Mouse (Mus musculus) layer of hippocampus, adult 18-20 months (tissue): ENCODE results near the gene Efhd1. TPM values are rescaled to one million over a fixed set of nuclear protein-coding genes. Genes with fewer than 3 reads are reported as not detected.

Experiments
- DNase-seq, 2 experiments: peaks; one replicate each; pipeline ENCODE4 v3.0.0; 2022; ENCODE audit warnings: low spot score in 2 of 2
- total RNA-seq, 2 experiments: library from RNA; stranded (reverse); gene quantifications; 2 replicates each; pipeline ENCODE4 v1.2.3; 2021

Efhd1 gene
- total RNA-seq, 2 experiments from 2014 or later: 19.1 to 20.0 TPM

DNA sequence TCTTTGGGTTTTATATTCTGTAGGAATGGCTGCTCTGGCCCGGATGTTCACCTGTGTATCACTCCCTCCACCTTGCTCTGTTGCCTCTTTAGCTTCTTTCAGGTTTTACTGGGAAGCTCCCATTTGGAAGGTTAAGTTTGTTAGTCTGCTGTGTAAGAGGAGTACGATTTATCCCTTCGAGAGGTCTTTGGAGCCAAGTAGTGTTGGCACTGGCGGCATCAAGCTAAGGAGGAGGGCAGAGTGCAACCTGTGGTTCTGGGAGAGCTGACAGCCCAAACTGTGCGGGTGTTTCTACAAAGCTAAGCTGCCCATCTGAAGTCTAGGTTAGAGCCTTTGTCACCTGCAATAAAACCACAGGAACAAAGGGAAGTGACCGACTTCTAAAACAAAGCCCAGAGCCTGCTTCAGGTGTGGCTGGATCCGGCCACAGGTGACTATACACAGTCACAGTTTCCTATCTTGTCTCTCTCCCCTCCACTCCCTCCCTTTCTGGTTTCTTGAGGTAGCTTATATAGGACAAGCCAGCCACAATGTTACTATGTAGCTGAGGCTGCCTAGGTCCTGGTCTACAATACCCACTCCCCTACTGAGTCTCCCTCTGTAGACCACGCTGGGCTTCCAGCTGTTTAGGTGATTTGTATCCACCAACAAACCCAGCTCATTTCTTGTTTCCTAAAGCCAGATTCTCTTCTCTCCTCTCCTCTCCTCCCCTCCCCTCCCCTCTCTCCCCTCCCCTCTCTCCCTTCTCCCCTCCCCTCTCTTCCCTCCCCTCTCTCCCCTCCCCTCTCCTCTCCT is 2.3 kb downstream of the Efhd1 start:
- no peak for DNase-seq

DNA sequence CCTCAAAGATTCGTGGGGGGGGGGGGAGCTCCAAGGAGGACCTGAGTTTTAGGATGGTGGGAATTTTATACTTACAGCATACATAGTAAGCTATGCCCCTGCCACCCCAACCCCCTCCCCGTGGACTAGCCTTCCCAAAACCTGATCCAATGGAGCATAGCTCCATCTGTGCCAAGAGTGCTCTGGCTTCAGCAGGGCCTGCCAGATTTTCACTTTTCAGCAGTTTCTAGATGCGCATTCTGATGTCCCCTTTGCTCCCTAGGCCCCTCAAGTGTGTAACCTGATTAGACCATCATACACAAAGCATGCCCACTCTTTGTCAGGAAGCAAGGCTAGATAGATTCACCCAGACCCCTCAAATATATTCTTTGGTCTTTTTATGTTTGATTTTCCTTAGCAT is 6.0 kb downstream of the Efhd1 start:
- DNase-seq: no peak

DNA sequence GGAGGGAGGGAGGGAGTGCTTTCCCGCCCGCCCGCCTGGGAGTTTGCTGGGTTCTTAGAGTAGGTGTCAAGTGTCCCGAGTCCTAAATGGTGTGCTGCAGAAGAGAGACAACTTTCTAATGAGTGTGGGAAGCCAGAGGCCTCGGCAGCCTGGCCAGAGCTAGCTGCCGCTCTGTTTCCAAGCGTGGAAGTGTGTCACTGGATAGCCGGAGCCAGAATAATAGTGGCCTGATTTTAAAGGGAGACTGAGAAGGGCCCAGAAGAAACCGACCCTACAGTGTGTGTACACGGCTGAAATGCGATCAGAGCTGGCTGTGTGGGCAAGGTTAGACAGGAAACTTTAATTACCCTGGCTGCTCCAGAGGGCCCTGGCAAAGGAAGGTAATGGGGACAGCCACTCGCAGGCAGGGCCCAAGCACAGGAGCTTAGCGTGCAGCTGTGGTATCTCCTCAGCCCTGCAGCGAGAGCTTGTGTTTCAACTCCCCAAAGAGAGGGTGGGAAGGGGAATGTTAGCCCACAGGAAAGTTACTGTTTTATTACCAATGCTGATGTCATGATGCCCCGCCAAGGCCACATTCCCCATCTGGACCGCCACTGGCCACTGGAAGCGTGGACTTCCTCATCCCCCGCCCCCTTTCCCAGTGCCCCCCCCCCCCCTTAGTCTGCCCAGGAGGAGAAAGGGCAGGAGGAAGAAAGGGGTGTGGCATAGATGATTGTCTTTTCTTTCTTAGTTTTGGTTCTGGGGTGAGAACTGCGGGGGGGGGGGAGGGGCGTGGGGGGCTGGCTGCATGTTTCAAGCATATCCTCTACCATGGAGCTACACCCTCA is 6.7 kb downstream of the Efhd1 start:
- DNase-seq: peak in 1 of 2 experiments; percentile 28

DNA sequence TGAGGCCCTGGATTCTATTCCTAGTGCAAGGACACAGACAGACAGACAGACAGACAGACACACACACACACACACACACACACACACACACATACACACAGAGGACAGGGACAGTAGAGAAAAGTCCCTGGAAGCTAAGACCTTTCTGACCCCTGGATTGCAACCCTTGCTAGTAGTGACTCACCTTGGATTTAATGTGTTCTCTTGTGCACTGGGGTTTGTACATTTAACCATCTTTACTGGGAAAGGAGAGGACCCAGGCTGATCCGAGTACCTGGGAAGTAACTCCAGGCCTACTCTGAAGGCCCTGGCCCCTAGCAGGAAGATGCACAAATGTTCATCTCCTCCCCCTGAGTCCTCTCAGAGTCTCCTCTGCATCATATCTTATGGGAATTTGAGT is 7.4 kb downstream of the Efhd1 start:
- no peak for DNase-seq

DNA sequence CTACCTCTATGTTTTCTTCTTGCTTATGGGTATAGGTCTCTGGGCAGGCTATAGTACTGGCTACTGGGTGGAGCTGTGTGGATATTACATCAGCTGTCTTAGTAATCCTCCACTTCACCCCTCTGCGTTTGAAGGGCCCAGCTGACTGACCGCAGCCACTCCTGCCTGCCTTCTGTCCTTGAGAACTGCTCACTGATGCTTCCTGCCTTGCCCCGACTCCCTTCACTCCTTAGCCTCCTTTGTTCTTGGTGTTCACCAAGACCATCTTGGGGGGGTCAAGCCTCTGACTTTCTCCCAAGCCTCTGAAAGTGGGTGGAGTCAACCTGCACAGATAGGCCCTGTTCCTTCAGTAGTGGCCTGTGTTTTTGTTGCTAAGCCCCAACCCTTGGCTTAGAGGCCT is 8.3 kb downstream of the Efhd1 start:
- no peak for DNase-seq

DNA sequence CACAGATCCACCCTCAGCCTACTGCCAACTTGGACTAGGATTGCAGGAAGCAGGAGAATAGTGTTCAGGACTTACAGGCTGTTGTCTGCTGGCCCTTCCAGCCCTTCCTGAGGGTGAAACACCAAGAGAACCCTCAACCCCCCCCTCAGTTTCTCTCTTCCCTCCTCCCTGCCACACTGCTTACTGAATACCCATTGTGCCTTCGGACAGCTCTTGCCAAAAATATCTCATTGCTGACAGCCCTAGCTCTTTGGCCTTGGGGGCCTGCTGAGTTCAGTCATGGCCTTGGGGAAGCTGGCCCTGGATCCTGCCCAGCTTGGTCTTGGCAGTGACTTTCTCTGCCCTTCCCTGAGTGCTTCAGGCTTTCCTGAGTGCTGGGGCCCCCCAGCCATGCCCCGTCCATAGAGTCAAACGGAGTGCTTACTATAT is 9.4 kb downstream of the Efhd1 start:
- peak; percentile 30 to 57 for DNase-seq

DNA sequence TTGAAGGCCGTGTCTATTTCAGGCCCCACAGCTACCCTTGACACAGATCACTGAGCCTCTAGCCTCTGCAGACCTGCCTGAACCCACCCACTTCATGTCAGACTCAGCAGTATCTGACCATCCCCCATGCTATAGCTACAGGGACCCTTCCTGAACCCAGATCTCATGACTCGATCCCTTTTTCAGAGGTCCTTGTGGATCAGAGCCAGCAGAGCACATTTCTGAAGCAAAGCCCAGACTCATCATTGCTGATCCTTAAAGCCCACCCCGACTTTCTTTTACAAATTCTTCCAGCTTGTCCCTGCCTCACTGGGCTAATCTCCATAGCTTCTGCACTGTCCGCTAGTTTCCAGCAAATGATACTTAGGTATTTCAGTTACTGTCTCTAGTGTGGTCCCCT is 10.0 kb downstream of the Efhd1 start:
- DNase-seq: no peak

DNA sequence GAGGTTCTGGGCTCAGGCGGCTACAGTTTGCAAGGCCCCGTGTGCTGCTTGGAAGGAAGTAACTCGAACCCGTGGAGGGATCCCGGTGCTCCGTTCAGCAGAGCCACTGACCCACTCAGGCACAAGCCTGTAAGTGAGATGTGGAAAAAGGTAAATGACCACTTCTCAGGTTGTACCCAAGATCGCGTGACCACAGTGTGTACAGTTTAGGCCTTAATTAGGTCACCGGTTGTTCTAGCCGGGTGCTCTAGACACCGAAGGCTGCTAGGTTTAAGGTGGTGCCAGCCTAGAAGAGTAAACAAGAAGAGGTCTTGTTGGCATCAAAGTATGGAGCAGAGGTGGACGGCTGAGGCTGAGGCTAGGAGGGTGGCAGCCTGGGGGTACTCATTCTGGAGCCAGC is 11.0 kb downstream of the Efhd1 start:
- no peak for DNase-seq

DNA sequence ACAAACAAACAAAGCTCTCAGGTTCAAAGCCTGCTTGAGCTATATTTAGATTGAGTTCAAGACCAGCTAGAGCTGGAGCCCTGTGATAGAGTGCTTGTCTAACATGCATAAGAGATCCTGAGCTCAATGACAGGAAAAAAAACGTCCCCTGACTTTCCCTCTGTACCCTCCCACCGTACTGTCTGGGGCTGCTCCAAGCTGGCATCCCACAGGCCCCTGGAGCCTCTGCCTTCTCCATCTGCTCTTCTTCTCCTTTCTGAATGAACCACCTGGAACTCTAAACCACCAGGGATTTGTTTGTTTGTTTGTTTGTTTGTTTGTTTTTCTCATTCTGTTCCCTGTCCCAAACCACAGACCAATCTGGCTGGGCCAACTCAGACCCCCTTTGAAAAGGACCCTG is 11.9 kb downstream of the Efhd1 start:
- no peak for DNase-seq

DNA sequence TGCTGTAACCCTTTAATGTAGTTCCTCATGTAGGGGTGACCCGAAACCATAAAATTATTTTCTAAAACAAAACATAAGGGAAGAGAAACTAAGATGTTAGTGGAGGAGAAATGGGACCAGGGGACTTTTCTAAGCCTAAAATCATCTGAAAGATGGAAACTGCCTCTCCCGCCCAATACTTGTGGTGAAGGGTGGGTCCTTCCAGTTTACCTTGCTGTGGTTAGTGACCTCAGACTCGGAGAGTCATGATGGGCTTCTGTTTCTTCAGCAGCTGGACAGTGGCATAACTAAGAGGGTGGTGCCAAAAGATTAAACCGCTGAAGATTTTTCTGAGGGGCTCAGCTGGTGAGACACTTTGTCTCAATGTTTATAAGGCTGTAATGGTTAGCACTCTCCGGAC is 16.1 kb downstream of the Efhd1 start:
- no peak for DNase-seq

DNA sequence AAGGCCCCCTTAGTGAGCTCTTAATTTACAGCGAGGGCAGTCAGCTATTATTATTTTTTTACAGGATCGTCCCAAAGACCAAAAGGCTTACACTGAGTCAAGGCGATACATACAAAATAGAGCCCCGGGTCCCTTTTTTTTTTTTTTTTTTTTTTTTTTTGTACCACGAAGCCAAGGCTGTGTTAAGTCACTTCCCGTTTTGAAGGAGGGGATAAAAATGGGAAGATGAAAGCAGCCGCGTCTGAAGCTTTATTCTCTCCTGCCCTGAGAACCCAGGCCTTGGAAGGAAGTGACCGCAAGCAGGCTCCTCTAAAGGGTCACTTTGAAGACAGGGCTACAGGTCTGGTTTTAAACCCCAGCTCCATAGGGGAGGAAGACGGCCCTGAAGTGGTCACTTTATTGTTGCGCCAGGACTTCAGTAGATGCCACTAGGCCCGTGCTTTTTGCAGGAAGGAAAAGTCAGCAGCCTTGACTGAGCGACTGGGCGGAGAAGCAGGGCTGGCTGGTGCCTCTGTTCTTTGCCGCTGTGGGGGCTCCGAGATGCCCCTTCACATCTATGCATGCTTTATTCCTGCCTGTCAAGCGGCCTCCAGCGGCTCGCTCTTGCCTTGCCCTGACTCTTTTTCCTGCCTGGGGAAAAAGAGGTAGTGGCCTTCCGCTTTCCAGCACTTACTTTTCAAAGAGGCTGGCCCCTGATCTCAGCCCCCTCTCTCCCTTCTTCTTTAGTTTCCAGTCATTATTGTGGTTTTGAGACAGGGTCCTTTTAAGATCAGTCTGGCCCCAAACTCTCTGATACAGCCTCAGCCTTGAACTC is 17.6 kb downstream of the Efhd1 start:
- DNase-seq: no peak

DNA sequence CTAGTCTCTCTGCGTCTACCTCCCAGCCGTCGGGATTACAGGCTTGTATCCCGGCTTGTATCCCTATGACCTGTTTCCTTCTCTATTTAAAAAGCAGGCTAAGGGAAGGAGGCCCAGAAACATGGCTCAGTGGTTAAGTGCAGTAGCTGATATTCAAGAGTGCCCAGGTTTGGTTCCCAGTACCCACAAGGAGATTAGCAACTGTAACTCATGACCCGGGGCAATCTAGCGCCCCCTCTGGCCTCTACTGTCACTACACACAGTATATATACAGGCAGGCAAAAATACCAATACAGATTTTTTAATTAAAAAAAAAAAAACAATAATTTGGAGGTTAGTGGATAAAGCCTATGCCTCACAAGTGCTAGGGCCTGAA is 18.2 kb downstream of the Efhd1 start:
- no peak for DNase-seq

DNA sequence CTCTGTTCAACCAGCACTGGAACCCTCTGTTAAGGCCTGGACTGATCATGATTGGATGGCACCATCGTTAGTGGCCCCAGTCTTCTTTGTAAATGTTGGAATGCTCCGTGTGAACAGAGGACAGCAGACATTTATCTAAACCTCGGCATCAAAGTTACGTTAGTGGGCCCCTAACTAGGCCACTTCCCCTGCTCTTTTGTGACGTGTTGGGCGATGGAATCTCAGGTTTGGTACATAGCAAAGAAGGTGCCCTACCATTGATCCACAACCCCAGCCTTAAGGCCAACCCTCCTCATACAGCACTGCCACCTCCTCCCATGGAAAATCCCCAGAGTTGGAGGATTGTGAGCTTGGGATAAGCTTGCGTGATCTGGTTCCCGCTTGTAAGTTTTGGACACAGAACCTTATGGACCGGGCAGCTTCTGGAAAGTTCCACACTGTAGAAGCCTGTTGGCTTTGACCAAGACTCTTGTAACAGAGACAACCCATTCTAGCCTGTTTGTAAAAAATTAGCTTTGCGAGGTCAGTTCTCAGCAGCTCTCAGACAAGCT is 19.3 kb downstream of the Efhd1 start:
- DNase-seq: no peak

DNA sequence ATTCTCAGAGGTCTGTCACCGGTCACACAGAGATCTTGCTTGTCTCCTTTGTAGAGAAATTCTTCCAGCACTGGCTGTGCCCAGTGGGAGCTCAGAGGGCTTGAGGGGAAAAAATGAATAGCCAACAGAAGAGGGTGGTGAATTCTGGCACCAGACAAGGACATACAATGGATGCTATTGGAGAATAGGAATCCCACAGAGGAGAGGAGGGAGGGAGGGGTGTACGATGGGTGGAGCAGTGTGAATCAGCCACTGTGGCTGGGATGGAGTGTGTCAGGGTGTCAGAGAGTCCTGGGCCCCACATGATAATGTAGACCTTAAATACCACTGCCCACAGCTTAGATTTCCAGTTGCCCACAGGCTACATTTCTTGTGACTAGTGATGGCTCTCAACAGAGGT is 22.9 kb downstream of the Efhd1 start:
- DNase-seq: peak in 1 of 2 experiments; percentile 29

DNA sequence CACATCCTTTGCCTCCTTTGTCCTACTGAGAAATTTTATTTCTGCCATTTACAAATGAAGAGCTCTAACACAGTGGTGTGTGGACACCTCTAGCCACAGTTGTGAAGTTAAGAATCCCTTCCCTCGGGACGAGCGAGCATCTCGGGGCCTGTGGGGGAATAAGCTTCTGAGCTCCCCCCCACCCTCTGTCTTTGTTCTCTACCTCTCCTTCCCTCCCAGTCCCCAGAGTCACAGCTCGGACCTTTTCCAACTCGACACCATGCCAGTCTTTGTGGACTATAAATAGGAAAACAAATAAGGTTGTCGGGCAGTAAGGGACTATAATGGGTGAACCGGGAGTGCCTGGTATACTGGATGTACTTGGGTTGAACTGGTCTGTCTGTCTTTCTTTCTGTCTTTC is 27.3 kb downstream of the Efhd1 start:
- DNase-seq: no peak

DNA sequence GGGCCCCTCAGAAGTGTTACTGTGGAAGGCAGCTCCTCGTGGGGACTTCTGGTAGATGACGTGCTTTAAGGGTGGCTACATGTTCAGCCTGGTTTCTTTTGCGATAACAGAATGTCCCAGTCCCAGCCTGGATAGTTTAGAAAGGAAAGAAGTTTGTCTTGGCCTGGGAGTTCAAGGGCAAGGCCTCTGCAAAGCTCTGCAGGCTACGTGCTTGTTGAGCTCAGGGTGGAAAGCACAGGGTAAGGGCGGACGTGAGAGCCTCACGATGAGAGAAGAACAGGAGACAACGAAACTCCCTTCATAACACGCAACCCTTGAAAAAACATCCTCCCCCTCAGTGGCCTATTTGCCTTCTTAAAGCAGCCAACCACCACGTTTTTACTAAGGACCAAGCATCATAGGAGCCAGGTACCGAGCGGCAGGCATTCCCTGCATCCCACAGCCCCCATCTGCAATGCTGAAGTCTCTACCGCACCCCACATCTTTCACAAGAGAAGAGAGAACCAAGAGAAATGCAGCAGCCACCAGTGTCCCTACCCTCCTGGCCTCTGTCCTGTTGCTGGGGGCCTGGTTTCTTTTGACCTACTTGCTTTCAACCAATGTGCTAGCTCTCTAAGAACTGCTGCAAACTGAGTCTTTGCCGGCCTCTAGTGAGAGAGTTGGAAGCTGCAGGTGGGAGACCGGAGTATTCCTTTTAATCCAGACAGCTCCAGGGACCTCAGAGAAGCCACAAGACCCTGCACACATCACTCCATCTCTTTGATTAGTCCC is 28.4 kb downstream of the Efhd1 start:
- DNase-seq: peak; percentile 33 to 53

DNA sequence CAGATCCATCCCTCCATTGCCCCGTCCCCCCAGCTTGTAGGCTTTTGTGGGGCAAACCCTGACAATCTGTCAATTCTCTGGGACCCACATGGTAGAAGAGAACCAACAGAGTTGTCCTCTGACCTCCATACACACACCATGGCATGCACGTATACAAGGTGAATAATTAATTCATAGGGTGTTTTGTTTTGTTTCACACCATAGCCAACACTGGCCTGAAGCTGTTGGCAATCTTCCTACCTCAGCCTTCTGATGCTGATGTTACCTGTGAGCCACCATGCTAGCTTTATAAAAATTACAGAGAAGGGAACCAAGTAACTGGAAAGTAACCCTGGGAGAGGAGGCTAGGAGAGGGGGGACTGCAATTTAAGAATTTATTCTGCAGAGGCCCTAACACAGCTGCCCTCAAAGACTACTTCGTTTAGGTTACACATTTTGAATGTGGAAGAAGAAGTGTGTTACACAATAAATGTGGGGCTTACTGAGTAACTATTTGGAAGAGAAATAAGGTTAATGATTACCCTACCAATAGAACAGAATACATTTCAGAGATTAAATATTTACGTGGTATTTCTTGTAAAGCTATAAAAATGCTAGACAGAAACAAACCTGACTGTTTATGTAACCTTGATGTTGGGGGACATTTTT is 30.0 kb downstream of the Efhd1 start:
- no peak for DNase-seq

DNA sequence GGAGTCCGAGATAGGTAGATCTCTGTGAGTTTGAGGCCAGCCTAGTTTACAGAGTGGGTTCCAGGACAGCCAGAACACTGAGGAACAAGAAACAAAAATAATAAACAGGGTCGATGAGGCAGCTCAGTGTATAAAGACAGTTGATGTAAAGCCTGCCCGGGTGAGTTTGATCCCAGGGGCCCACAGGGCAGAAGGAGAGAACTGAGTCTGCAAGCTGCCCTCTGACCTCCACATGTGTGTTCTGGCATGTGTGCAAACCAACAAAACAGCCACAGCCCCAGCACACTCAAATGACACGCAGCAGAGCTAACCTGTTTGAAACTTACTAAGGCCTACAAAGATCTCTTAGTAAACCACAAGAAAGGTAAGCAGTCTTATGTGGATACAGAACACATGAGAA is 30.8 kb downstream of the Efhd1 start:
- DNase-seq: no peak

DNA sequence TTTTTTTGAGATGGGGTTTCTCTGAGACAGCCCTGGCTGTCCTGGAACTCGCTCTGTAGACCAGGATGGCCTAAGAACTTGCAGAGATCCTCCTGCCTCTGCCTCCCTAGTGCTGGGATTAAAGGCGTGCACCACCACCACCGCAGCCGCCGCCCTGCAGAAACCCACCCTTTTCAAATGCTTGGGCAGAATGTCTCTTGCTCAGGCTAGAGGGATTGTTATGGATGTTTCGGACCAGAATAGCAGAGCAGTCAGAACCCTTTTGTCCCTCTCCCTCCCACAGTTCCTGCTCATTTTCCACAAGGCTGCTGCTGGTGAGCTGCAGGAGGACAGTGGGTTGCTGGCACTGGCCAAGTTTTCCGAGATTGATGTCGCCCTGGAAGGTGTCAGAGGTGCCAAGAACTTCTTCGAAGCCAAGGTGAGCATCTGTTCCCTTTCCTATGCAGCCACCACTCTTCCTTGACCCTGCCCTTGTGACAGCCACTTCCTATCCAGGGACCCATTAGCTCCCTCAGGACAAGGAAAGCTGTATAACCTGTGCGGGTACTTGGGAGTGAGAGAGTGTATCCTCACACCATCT is 33.3 kb downstream of the Efhd1 start:
- DNase-seq: no peak
